8 mouse cellular contexts compared by ENCODE assay signal in the genomic region with DNA sequence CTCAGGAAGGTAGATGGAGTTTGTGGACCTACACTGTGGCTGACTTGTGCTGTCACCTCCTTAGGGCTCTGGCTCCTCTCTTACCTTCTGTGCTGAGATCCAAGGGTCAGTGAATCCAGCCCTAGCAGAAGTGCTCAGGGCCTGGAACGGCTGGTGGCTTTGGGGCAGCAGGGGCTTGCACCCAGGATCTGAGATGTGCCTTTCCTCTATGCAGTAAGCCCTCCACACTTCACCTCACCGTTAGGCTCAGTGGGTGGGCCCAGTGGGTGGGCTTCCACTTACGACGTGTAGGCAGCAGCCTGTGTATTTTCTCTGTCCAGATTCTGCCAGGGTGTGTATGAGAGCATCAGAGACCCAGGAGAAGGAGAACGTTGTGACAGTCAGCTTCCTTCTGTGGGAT. TPM values are rescaled to one million over a fixed set of nuclear protein-coding genes. Genes with fewer than 3 reads are reported as not detected.
DNase-seq lines count a peak whose midpoint lies in the region; ATAC-seq and TF ChIP-seq lines count a peak whose summit lies in the region.
"Had no signal": no experiment of that assay in that cellular context is flagged by ENCODE, and none has a peak within 500 bp of the region (broad histone marks: within the 10 kb centered on the region; RNA-seq: fewer than 3 reads in every experiment).

No protein-coding gene starts in this region.

- peaks cover 13% of the 10 kb centered on the region for H3K4me1 ChIP-seq in hindbrain, embryonic 10.5 days (replicated peaks)
- no peaks in the 10 kb centered on the region for H3K4me1 ChIP-seq in limb, embryonic 14.5 days (ENCODE audit: control insufficient read depth, insufficient read depth, low read length)
- peaks cover 10% of the 10 kb centered on the region for H3K4me1 ChIP-seq in olfactory bulb, adult 2 months (ENCODE audit: control insufficient read depth, insufficient read depth, low read length)

- peak; percentile 2; the same call in 1 of the 2 replicates for ATAC-seq in limb, embryonic 14.5 days (ENCODE audit: low FRiP score, low read depth)

- 58% methylated on average over 5 of the region's 5 CpGs for WGBS in hindbrain, embryonic 10.5 days
- WGBS in limb, embryonic 14.5 days, result 64% methylated on average over 5 of the region's 5 CpGs
- WGBS in olfactory bulb, adult 2 months, result 29% methylated on average over 5 of the region's 5 CpGs

- no peak overlapping the region for H3K4me2 ChIP-seq in limb, embryonic 14.5 days (replicated peaks; ENCODE audit: low read depth, low read length, severe bottlenecking)

- no peak for DNase-seq in left cerebral cortex, adult 2 months (ENCODE audit: extremely low spot score in 1 of 2, low spot score in 2 of 2)
- DNase-seq in left cerebral cortex, adult 11 months (ENCODE audit: low spot score), result no peak
- no peak for DNase-seq in hindbrain, embryonic 10.5 days (ENCODE audit: low spot score)
- no peak for DNase-seq in limb, embryonic 14.5 days (ENCODE audit: low spot score)
- DNase-seq in retina, embryonic 14.5 days (ENCODE audit: low spot score), result no peak
- no peak for DNase-seq in urinary bladder, adult 2 months (ENCODE audit: low spot score)

- H3K27me3 ChIP-seq in hindbrain, embryonic 10.5 days (ENCODE audit: insufficient read depth, poor library complexity, severe bottlenecking), result peaks cover 3% of the 10 kb centered on the region; the same call in 1 of the 2 replicates
- H3K27me3 ChIP-seq in limb, embryonic 14.5 days (ENCODE audit: control insufficient read depth, insufficient read depth, low read length), result no peaks in the 10 kb centered on the region
- H3K27me3 ChIP-seq: Patski had no signal

- no peaks in the 10 kb centered on the region for H3K9me3 ChIP-seq in hindbrain, embryonic 10.5 days
- no peaks in the 10 kb centered on the region for H3K9me3 ChIP-seq in limb, embryonic 14.5 days (ENCODE audit: control insufficient read depth, low read length)

- no peak for TF ChIP-seq CTCF in left cerebral cortex, adult 2 months (IDR thresholded peaks at IDR 0.05)
- no peak for TF ChIP-seq CTCF in olfactory bulb, adult 2 months (IDR thresholded peaks at IDR 0.05; ENCODE audit: insufficient read depth, low read depth, low read length)

- H3K9ac ChIP-seq in limb, embryonic 14.5 days (ENCODE audit: low read depth, low read length, severe bottlenecking), result peak overlapping the region; percentile 8; the same call in 1 of the 2 replicates

- no peak for TF ChIP-seq POLR2A in limb, embryonic 14.5 days (IDR thresholded peaks at IDR 0.05; ENCODE audit: borderline replicate concordance, extremely low read depth, insufficient read depth, insufficient read length)
- no peak for TF ChIP-seq POLR2A in olfactory bulb, adult 2 months (IDR thresholded peaks at IDR 0.05; ENCODE audit: insufficient read depth, low read depth, low read length)

- H3K27ac ChIP-seq in left cerebral cortex, adult 2 months, result peak overlapping the region; percentile 82
- H3K27ac ChIP-seq in hindbrain, embryonic 10.5 days, result peak overlapping the region; percentile 42; the same call in 1 of the 2 replicates
- no peak overlapping the region for H3K27ac ChIP-seq in limb, embryonic 14.5 days (replicated peaks; ENCODE audit: low read depth, low read length)
- H3K27ac ChIP-seq in olfactory bulb, adult 2 months (ENCODE audit: insufficient read depth, low read depth, low read length), result peak overlapping the region; percentile 40

- H3K36me3 ChIP-seq in hindbrain, embryonic 10.5 days, result peaks cover 28% of the 10 kb centered on the region
- peaks cover 12% of the 10 kb centered on the region for H3K36me3 ChIP-seq in limb, embryonic 14.5 days (ENCODE audit: control insufficient read depth, insufficient read depth, low read length)

- intact Hi-C loops in left cerebral cortex, adult 2 months (cut with DNase I), result loop anchor here (1.0 kb wide), 2 partner anchors 65 to 80 kb away; no protein-coding TSS in a partner anchor

- H3K4me3 ChIP-seq in left cerebral cortex, adult 2 months, result no peak overlapping the region
- 0 out of 2 replicates have a peak overlapping the region, but pooled peaks have one; percentile 13 for H3K4me3 ChIP-seq in hindbrain, embryonic 10.5 days
- H3K4me3 ChIP-seq in limb, embryonic 14.5 days (replicated peaks; ENCODE audit: low read length), result no peak overlapping the region
- no peak overlapping the region for H3K4me3 ChIP-seq in olfactory bulb, adult 2 months (ENCODE audit: insufficient read depth, low read depth, low read length)

RNA-seq across cellular contexts. Expression of gene Apopt1, which starts 19.9 kb away (rescaled TPM):
- 10 to 100 TPM; 36.2 to 38.8 TPM for total RNA-seq in left cerebral cortex, adult 2 months (2021)
- polyA plus RNA-seq in hindbrain, embryonic 10.5 days (2016; fragmentation: Nextera tagmentation; extraction: Ambion mirVana), result 55.3 and 59.2 TPM in 2 replicates
- polyA plus RNA-seq in limb, embryonic 14.5 days (2012; rRNA removed), result 32.7 and 39.7 TPM in 2 replicates
- 50.7 and 52.3 TPM in 2 replicates for polyA plus RNA-seq in limb, embryonic 14.5 days (2014; fragmentation: Nextera tagmentation; extraction: Ambion mirVana)
- polyA plus RNA-seq in olfactory bulb, adult 2 months (2012; ENCODE audit: insufficient read depth, insufficient read length, low replicate concordance, missing spikeins), result not detected in 2 replicates
- polyA plus RNA-seq in urinary bladder, adult 2 months (2012; rRNA removed), result 47.1 and 50.6 TPM in 2 replicates

RNA-seq across cellular contexts. Expression of gene Bag5, which starts 19.9 kb away (rescaled TPM):
- total RNA-seq in left cerebral cortex, adult 2 months (2021), result 10 to 100 TPM; 60.9 to 61.8 TPM
- polyA plus RNA-seq in hindbrain, embryonic 10.5 days (2016; fragmentation: Nextera tagmentation; extraction: Ambion mirVana), result 53.5 and 53.6 TPM in 2 replicates
- polyA plus RNA-seq in limb, embryonic 14.5 days (2012; rRNA removed), result 26.5 and 37.2 TPM in 2 replicates
- 61.2 and 63.7 TPM in 2 replicates for polyA plus RNA-seq in limb, embryonic 14.5 days (2014; fragmentation: Nextera tagmentation; extraction: Ambion mirVana)
- not detected in 2 replicates for polyA plus RNA-seq in olfactory bulb, adult 2 months (2012; ENCODE audit: insufficient read depth, insufficient read length, low replicate concordance, missing spikeins)
- polyA plus RNA-seq in urinary bladder, adult 2 months (2012; rRNA removed), result 30.4 and 32.8 TPM in 2 replicates

RNA-seq across cellular contexts. Expression of gene Klc1, which starts 25.7 kb away (rescaled TPM):
- 100 to 1,000 TPM; 746 to 823 TPM for total RNA-seq in left cerebral cortex, adult 2 months (2021)
- 192 and 303 TPM in 2 replicates for polyA plus RNA-seq in hindbrain, embryonic 10.5 days (2016; fragmentation: Nextera tagmentation; extraction: Ambion mirVana)
- polyA plus RNA-seq in limb, embryonic 14.5 days (2012; rRNA removed), result 121 and 137 TPM in 2 replicates
- 104 and 110 TPM in 2 replicates for polyA plus RNA-seq in limb, embryonic 14.5 days (2014; fragmentation: Nextera tagmentation; extraction: Ambion mirVana)
- polyA plus RNA-seq in olfactory bulb, adult 2 months (2012; ENCODE audit: insufficient read depth, insufficient read length, low replicate concordance, missing spikeins), result 135 and 1,741 TPM in 2 replicates
- 96.5 and 122 TPM in 2 replicates for polyA plus RNA-seq in urinary bladder, adult 2 months (2012; rRNA removed)

RNA-seq across cellular contexts. Expression of gene Trmt61a, which starts 55.0 kb away (rescaled TPM):
- 10 to 100 TPM; 18.9 to 20.2 TPM for total RNA-seq in left cerebral cortex, adult 2 months (2021)
- polyA plus RNA-seq in hindbrain, embryonic 10.5 days (2016; fragmentation: Nextera tagmentation; extraction: Ambion mirVana), result 15.1 and 16.2 TPM in 2 replicates
- polyA plus RNA-seq in limb, embryonic 14.5 days (2012; rRNA removed), result 30.8 and 47.4 TPM in 2 replicates
- 7.2 and 7.3 TPM in 2 replicates for polyA plus RNA-seq in limb, embryonic 14.5 days (2014; fragmentation: Nextera tagmentation; extraction: Ambion mirVana)
- polyA plus RNA-seq in olfactory bulb, adult 2 months (2012; ENCODE audit: insufficient read depth, insufficient read length, low replicate concordance, missing spikeins), result not detected in 2 replicates
- polyA plus RNA-seq in urinary bladder, adult 2 months (2012; rRNA removed), result 17.1 and 25.1 TPM in 2 replicates

Comparison
In these comparisons a context has a peak if more than half of its experiments do, and no peak if none do; other contexts are left out.
1. RNA of gene Apopt1, which starts 19.9 kb away (polyA plus RNA-seq): 55.3 to 59.2 TPM in hindbrain, embryonic 10.5 days, 32.7 to 52.3 TPM in limb, embryonic 14.5 days and 47.1 to 50.6 TPM in urinary bladder, adult 2 months; not detected in olfactory bulb, adult 2 months; every median in the first group is over 10 times any median in the second.